Mouse (Mus musculus): ENCODE data around the gene Samd4. TPM values are rescaled to one million over a fixed set of nuclear protein-coding genes. Genes with fewer than 3 reads are reported as not detected.
A peak's percentile ranks its signal among the peaks of the same experiment; 100 is the strongest.

Gene Samd4
- total and polyA plus RNA-seq, 3 experiments: 14.7 to 24.4 (median 22.9) TPM

DNA sequence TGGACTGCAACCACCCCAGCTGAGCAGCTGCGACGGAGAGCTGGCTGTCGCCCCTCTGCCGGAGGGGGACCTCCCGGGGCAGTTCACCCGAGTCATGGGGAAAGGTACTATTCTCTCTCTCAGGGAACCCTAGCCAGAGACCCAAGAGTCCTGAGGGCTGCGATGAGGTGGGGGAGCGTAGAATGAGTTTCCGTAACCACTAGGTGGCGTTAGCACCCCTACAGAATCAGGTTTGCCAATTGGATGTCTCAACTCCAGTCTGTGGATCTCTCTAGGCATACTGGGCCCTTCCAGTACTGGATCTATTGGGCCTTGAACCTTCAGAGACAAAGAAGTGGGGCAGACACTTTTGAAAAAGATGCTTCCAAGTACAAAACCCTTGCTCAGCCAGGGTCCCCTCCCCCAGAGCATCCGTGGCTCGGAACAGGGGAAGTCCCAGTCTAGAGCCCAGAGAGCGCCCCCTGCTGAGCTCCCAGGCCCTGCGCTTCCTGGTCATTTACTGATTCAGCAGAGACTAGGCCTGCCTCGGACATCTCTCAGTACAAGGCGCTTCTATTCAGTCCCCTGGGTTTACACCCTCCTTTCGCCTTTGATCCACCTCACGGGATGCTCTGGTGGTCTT lies 191.5 kb downstream of the Samd4 start:
- peak; percentile 19 for DNase-seq

DNA sequence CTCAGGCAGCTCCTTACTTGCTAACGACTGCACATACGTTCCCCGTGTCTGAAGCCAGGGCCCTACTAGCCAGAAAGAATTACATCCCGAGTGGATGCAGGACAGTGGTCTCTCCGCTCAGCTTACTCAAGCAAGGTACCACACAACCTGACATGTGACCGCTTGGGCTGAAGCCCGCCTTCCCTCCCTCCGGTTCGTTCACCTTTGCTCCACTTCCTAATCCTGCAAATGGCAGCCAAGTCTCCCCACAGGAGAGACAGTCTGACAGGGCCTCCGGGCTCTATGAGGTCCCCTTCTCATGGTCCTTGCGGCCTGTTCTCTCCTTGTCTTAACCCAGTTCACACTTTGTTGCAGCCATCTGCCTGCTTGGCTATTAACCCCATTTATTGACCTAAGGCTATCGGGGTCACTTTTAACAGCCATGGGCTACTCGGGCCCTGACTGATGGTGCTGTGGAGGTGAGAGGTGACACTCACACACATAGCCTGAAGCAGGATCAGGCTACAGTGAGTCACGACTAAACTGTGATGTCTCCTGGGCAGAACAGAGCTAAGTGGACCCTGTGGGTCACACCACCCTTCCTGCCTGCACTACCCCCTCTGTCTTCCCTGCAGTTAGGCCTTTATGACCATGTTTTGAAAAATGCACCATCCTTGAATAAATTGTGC lies 192.5 kb downstream of the Samd4 start:
- no peak for DNase-seq

DNA sequence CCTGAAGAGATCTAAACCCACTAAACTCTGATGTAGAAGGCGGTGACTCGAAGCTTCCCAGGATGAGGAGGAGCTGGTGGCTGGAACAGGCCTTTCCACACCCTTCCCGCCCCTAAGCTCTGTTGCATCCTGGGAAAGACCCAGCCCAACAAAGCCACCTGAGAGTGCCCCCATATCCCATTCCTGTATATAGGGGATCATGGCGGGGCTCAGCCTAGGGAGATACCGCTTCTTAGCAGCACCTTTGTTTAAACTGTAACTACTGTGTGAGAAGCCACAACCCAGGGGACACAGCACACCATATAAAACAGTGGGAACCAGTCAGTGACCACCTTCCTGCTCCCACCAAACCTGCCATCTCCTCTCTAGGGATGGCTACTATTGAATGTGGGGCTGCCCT lies 193.2 kb downstream of the Samd4 start:
- no peak for DNase-seq

DNA sequence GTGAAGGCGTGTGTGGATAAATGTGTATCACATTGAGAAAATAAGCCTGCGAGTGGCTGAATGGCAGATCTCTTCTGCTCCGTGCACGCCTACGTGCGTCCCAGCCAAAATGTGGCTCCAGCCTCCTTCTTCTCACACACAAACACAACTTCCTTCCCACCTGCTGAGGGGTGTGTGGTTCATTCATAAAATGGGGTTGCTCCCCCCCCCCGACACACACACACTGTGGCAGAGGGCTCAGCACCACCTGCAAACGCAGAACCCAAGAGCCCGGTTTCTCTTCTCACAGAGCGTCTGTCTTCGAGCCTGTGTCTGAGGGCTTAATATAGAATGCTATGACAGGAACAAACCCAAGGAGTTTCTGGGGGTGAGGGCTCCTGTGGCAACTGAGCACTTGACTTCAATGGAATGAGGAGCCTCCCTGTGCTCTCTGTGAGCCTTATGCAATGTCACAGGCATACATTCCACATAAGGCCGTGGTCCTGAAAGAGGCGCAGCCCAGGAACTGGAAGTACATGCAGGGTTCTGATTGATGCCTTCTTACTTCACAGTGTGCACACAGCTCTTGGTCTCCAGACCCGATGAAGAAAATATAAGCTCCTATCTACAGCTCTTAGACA lies 194.4 kb downstream of the Samd4 start:
- DNase-seq: no peak

DNA sequence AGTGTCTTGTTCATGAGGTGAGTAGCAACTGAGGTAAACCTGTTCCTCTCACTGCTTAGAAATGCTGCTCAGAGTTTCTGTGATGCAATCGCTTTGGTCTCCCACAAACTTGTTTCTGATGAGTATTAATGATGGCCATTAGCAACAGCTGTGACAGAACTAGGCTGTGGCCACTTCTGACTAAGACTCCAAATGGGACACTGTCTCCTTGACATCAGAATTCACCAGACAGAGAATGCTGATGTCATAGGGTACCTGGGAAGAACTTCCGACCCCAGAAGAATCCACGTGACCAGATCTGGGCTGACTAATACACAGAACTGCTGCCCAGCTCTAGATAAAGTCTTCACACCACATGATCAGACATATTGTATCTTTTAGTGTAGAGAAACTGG lies 194.9 kb downstream of the Samd4 start:
- peak; percentile 50 for DNase-seq

DNA sequence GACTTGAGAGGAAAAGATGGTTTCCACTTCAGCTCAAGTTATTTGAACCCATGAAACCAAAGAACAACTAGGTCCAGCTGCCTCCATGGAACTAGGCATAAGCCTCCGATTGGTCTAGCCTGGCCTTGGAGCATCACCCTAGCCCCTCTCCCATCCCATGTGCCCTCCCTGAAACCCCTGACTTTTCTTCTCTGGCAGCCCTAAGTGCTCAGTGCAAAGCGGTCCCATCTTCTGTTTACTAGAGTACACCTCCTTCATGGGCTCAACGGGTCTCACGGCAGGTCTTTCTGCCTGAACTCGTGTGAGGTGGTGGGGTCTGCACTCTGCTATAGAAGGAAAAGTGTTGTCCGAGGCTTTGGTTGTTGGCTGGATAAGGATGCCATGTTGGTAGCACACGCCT lies 197.3 kb downstream of the Samd4 start:
- DNase-seq: no peak

DNA sequence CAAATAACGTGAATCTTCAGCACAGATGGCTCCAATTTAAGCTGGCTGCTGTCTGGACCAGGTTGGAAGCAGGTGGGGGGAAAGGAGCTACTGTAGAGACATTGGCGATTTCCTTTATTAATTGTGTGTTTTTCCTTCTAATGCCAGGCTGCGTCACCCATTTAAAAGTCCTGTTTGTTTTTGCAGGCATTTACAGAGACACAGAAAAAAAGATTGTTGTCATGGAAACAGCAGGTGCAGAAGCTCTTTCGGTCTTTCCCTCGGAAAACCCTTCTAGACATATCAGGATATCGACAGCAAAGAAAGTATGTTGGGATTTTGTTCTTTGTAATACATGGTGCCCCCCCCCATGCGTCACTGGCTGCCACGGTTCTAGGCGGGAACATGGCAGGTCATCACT lies 200.7 kb downstream of the Samd4 start:
- no peak for DNase-seq

DNA sequence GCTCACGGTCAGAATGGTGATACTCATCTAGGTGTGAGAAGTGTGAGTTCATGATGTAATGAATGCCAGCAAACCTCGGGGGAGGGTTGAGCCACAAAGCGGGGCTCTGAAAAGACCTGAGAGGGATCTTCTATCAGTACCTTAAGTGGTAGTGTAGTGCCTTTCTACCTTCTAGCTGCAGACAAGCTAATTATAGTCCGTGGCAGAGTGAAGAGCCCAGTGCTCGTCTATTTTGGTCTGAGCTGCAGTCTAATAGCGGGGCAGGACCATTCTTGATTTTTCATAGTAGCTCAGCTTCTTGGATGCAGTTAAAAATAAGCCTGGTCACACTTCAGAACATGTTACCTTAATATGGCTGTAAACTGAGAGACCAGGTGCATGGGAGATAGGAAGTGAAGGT lies 201.2 kb downstream of the Samd4 start:
- DNase-seq: no peak

DNA sequence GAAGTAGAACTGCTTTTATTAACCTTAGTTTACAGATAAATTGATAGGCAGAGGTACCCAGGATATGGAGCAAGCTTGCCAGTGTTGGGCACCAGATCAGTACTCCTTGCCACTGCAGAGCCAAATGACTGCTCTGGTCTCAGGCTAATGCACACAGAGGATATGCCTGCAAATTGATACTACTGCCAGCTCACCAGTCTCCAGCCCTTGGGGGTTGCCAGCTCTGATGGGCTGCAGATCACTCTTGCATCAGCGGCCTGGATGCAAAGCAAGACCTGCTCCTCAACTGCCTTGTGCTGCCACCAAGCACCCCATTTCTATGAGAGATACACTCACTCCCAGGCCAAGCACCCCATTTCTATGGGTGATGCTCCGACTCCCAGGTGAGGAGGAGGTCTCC lies 202.0 kb downstream of the Samd4 start:
- no peak for DNase-seq

DNA sequence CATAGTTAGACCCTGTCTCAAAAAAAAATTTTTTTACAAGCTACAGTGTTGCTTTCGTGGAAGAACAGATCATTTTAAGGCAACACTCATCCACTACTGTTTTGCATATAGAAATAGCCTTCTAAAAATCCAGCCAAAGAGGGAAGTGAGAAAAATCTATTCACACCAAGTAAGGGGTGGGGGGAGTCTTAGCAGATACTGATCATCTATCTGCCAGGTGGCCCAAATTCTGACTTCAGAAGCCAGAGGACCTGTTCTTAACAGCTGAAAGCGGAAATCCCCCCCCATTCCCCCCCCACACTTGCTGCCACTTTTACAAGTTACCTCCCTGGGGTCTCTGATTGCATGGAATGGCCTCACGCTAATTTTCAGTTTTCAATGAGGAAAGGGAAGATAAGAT lies 203.5 kb downstream of the Samd4 start:
- DNase-seq: no peak

DNA sequence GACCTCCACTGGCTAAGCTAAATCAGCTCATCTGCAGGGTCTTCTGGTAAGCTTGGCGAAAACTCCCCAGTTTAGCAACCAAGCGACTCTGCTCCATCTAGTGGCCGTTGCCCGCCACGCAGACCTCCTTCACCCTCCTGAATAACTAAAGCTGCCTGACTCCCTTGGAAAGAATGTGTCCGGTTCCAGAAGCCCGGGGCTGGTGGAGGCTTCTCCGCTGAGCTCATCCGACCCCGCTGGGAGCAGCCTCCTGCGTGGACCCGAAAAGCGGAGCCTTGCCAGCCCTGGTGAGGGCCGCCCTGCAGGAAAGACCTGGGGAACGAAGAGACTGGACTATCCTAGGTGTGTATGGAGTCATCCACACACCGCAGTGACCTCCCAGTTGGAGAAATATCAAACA lies 204.1 kb downstream of the Samd4 start:
- DNase-seq: peak; percentile 86

DNA sequence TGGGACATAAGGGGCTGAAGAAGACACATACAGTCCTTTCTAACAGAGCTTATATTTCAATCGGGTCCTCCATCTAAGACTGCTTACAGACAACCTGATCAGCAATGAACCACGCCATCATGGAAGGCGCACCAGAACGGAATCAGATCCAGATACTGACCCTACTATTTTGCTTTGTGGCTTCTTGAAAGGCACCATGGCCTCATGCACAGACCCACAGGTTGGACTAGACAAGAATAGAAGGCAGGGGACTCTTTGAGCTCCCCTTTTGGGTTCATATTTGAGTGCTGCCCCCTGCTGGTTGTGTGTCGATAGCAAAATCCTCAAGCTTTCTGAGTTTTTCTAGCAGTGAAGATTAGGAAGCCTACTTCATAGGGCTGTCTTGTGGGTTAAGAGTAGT lies 204.5 kb downstream of the Samd4 start:
- DNase-seq: peak; percentile 73

DNA sequence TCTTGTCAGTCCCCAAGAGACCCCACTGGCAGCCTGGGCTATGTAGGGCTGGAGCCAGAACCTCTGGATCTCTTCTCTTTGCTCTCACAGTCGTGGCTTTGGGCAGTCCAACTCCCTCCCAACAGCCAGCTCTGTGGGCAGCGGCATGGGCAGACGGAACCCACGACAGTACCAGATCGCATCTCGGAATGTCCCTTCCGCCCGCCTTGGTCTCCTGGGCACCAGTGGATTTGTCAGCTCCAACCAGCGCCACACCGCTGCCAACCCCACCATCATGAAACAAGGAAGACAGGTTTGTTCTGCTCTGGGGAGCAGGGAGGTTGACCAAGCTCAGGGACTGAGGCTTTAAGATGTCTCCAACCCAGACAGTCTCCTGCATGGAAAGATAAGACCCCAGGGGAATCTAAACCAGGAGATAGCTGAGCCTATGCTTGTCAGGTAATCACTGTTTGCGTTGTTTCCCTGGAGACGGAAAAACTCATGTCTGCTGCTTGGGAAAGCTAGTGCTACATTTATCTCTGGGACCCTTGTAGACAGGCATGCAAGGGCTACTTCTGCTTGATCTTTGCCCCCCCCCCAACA lies 205.1 kb downstream of the Samd4 start:
- no peak for DNase-seq

DNA sequence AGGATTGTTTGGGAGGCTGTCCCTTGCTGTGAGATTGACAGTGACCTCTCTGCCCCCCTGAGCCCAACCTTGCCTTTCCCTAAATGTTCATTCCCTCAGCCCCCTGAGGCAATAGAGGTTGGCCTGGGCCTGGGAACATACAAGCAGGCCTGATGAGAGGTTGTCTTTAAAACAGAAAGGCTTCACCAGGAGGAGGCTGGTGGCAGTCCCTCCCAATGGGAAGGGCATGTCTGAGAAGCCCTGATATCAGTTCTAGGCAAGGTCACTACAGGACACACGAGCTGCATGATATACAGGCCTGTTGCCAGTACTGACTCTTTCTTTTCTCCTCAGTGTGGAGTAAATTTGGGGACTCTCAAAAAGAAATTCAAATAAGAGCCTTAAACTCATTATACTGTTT lies 205.7 kb downstream of the Samd4 start:
- no peak for DNase-seq

DNA sequence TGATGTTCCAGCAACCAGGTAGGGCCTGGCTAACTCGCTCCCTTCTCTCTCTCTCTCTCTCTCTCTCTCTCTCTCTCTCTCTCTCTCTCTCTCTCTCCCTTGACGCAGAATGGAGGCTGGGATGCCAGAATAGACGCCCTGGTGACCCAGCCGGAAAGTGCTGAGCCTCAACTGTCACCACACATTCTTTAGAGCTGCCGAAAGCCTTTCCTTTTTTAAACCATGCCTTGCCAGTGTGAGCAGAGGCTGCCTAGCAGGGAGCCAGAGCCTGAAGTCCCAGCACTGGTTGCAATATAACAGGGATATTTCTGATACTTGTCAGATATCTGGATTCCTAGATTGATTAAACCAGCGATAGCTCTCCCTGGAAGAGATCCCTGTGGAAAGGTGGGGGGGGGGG lies 206.5 kb downstream of the Samd4 start:
- DNase-seq: no peak

DNA sequence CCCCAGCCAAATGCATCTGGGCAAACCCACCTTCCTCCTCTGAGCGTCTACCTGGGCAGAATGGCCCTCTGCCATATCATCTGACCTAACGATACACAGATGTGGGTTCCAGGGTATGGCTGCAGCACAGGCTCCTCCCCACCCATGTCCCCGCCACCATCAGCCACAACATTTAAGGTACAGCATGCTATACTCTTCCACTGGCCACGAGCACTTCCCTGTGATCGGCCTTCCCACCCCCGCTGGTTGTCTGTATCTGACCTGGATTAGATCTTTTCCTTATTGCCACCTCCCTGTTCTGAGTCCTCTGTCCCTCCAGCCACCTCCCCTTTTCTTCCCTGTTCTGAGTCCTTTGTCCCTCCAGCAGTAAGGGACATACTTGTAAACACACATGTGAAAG lies 209.3 kb downstream of the Samd4 start:
- no peak for DNase-seq

DNA sequence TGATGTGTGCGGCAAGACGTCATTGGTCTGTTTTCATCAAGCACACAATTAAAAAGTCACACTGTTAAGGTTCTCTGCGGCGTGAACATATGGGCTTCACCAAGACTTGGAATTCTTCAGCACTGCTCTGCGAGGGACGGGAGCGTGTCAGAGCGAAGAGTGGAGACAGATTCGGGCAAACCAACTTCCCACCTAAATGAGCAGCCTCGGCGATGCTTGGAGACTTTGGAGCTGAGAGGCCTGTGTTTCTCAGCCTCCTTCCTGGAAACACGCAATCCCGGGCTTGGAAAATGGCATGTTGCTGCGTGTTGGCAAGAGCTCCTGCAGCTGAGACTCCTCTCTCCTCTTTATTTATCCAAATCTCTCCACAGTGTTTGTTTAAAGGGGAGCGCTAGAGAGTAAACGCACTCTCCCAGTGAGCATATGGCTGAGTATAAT lies 210.7 kb downstream of the Samd4 start:
- DNase-seq: no peak

DNA sequence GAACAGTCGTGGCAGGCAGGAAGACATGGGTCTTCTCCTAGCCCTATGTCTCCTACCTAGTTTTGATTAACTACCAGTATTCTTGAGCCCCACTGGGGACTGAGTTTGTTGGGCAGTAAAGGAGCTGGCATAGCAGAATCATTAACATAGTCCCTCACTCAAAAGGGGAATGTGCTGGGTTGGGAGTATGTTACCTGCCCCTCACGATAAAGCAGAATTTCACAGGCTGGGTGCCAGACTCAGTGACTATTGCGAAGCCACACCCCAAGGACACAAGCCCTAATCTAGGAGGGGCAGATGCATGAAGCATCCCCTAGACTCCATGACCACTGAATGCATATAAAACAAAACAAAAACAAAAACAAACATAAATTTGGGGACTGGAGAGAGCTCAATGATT lies 212.4 kb downstream of the Samd4 start:
- DNase-seq: no peak

DNA sequence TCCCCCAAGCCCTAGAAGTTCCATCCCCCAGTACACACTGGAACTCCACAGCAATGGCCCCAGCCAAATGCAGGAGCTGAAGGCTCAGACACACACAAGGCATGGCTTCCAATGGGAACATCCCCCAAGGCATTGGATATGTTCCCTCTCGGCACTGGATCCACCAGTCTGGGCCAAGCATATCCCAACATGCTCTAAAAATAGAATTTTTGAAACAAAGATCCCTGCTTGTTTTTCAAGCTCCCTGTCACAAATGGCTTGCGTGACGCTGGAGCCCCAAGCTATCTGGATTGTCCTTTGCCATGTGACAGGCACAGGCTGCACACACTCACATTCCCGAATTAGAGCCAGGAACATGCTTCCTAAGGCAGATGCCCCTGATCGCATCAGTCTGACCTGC lies 213.7 kb downstream of the Samd4 start:
- DNase-seq: no peak

DNA sequence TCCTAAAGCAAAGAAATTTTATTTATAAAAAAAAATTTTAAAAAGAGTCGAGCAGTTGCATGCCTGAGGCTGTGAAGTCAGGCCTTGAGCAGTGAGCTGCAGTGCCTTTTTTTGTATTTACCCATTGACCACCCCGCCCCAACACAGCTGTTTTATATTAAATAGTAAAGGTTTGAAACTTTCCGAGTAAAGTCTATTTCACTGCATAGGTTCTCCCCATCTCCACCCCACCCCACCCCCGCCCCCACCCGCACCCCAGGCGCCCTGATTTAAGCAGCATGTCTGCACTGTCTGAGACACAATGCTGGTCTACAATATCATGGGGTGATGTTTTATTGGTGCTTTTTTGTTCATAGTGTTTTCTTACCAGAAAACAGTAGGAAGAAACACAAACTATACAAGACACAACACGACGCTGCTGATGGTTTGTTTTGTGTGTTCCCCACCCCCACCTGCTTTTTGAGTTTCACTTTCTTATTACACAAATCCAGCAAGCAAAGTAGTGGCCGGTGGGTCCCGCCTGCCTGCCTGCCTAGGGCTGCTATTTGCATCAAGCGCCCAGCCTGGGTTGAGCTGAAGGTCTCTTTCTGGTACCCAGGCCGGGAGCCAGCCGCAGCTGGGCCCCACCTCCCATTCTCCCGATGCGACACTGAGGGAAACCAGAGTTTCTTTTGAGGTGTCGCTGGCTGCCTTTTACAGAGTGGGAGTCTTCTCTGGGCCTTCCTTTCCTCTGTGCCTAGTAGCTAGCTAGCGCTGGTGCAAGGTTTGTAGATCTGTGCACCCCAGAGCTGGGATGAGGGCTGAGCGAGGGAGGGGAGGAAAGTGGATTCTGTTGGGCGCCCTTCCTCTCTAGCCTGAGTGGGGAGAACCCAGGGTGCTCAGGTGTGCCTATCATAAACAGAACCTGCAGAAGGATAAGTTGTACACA lies 221.9 kb downstream of the Samd4 start:
- DNase-seq: peak; percentile 17

DNA sequence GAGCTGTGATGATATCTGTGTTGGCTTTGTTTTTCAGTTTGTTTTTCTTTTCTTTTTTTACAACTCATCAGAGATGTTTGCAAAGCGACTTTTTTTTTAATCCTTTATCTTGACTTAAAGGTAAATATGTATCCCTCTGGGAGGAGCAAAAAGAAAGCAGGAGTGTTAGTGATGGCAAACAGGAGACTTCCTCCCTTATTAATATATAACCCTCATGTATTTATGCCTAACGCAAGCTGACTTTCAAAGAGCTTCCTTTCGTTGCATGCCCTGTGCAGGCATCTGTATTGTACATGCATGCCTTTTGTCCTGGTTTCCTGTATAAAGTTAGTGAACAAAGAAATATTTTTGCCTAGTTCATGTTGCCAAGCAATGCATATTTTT lies 222.5 kb downstream of the Samd4 start:
- no peak for DNase-seq

DNA sequence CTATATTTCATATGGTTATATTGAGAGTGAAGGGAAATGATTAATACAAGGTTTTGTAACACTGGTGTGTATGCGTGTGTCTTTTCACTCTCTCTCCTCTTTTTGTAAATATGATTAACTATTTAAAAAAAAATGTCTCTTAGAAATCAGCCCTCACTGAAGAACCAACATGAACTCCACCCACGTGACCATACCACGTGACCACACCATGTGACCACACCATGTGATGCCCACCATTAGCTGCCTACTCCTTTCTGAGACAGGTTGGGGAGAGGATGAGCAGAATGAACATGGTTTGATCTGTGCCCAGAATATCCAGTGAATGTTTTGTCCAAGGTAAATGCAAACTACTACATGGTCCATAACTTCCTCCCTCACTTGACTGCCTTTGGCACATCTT lies 223.1 kb downstream of the Samd4 start:
- DNase-seq: no peak

Data from adrenal gland, adult 2 months (tissue).